Mouse (Mus musculus) lung, adult 18-20 months (tissue): ENCODE data around the gene Scnm1.

ENCODE experiments used
- DNase-seq, 2 experiments: peaks; one replicate each; pipeline ENCODE4 v3.0.0; 2022; ENCODE audit warnings: mixed read lengths in 2 of 2

Gene Scnm1

DNA sequence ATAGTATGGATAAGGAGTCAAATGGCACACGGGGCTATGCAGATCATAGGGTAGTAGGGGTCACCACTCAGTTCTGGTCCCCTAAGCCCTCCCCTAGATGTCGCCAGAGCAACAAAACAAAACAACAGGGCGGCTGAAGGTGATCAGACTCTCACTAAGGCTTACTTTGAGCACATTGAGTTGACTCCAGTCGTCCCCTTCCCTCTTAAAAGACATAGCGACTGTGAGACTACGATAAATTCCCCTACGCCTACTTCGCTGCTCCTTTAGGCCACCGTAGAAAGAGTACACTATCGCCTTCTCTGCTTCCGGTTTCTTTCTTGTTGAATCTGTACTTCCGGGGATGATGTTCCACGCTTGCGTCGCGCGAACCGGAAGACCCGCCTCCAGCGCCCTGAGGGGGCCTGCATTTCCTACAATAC is at the start of gene Scnm1, which contains the start of gene Lysmd1:
Scnm1 (minus strand) TSS at position 332 of the 422 bp plus-strand sequence.
Lysmd1 (plus strand) TSS at position 409 of the 422 bp plus-strand sequence.
- peak; percentile 93 to 96 for DNase-seq

DNA sequence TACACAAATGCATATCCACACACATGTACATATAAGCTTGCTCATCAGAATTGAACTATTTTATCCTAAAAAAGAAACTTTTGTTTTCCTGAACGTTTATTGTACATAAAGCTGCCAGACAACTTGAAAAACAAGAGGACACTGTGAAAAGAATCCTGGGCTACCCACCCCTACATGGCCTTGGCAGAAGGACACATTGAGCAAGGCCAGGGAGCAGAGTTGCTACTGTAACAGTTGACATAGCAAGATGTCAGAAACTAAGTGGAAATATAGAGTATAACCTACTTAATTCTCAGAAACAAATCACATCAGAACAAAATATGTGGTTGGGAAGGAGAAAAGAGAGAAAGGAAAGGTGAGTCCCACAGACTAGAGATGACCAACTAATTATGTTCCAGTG is 48.0 kb upstream of the Scnm1 start:
- DNase-seq, result no peak

DNA sequence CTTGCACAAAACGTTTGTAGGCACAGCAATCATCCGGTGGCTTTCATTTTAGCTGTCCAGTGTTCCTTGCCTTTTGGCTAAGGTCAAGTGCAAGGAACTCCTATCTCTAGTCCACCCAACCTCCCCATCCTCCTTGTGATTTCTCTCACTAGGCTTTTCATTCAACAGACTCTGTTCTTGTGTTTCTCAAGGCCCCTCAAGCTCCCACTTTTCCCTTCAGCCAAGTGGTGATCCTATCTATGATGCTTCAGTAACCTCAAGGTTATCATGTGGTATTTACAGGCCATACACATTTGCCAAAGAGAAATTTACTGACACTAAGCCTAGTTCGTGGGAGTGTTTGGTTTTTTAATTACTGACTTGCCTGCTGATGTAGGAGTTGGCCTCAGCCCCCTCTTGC is 46.1 kb upstream of the Scnm1 start:
- no peak for DNase-seq

DNA sequence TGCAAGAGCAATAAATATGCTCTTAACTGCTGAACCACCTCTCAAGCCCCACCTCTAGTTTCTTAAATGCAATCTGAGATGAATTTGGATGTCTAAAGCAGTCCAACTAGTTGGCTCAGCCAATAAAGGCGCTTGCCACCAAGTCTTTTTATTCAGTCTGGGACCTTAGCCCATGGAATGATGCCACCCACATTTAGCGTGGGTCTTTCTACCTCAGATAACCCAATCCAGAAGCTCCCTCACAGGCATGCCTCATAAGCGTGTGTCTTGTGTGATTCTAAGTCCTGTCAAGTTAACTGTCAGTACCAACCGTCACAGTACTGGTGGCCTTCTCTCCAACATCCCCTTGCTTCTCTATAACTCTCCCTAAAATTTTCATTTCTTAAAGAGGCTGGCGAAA is 45.1 kb upstream of the Scnm1 start:
- no peak for DNase-seq

DNA sequence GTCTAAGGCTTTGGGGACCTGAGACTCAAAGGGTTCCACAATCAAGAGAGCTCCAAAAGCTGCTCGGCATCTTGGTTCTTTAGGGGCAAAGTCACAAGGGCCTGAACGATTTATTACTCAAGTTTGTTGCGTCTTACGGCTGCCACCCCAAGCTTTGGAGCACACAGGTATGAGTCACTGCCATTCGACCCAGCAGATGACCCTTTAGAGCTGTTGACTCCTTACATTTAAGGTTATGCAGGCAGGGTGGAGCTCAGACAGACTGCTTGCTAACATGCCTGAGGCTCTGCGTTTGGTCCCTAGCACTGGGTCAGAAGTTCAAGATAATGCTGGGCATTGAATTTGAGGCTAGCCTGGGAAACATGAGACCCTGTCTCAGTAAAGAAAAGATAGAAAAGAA is 43.8 kb upstream of the Scnm1 start:
- DNase-seq, result no peak

DNA sequence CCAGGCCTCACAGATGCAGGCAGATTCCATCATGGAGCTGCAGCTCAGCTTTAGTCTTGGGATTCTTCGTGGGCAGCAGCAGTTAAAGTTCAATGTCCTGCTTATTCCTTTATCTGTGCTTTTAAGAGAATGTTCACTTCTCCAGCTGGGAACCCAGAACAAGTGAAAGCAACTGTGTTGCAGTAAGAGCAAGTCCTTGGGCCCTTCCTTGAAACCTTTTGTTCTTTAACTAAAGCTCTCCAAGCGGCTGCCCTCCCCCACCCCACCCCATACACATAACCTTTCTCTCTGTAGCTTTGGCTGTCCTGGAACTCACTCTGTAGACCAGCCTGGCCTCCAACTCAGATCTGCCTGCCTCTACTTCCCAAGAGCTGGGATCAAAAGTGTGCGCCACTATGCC is 42.7 kb upstream of the Scnm1 start:
- no peak for DNase-seq

DNA sequence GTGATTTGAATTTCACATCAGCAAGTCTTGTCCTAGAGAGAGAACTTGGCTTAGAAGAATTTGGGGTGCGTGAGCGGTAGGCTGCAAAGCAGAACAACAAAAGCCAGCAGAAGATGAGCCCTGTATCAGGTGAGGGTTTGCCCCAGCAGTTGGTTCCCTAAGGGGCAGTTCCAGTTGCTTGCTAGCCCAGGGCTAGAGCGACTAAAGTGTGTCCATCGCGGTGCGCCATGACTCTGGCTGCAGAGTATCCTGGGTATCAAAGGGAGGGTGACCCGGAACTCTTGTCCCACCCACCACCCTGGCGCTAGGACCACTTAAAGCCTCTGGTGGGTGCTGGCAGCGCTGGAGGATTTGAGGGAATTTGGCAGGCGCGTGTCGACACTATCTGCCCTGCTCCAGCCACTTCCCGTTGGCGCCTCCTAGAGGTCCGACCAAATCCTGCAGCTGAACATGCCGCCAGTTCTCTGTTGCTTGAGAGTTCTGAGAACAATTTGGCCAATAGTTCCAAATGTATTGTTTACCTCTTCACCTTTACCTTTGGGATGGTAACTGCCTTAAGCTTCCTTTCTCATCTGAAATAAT is 40.3 kb upstream of the Scnm1 start:
- DNase-seq, result peak; percentile 84 to 87

DNA sequence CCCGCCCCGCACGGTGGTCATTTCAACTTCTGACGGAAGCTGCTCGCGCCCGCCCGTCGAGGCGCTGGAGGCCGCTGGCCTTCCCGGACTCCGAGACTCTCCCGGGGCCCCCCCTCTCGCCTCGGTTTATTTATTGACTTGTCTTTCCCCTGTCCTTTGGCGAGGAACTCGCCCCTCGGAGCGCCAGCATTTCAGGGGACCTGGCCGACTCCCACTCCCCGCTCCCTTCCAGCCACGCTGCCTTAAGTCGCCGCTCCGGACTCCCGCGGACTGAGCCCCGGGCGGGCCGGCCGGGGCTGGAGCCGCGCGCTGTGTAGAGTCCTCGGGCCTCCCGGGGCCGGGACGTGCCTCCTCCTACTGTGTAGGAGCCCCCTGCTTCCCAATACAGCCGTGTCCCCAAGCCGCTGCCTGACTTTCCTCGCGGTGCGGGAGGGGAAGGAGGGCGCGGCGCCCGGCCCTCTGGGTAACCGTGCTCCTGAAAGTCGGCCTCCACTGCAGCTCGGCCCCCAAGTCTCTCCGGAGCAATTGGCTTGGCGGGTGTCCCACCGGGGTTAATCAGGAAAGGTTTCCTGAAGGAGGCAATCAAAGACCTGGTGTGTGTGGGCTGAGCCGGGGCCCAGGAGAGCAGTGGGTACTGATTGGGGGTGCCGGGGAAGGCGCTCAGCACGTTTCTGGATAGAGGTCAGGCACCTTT is 39.6 kb upstream of the Scnm1 start:
- peak in 1 of 2 experiments; percentile 14 for DNase-seq

DNA sequence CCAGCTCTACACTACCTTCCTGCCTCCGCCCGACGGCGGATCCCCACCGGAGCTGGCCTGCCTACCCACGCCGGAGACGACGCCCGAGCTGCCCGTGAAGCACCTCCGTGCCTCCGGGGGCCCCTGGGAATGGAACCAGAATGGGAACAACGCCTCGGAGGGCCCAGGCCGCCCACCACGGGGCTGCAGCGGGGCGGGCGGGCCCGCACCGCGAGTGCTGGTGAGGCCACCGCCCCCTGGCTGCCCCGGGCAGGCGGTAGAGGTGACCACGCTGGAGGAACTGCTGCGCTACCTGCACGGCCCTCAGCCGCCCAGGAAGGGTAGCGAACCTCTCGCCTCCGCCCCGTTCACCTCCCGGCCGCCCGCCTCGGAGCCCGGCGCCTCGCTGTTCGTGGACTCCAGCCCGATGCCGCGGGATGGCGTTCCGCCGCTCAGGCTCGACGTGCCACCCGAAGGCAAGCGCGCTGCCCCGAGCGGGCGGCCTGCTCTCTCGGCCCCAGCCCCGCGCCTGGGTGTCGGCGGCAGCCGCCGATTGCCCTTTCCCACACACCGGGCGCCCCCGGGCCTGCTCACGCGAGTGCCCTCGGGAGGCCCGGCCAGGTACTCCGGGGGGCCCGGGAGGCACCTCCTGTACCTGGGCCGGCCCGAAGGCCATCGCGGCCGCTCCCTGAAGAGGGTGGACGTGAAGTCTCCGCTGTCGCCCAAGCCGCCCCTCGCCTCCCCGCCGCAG is 38.9 kb upstream of the Scnm1 start:
- no peak for DNase-seq

DNA sequence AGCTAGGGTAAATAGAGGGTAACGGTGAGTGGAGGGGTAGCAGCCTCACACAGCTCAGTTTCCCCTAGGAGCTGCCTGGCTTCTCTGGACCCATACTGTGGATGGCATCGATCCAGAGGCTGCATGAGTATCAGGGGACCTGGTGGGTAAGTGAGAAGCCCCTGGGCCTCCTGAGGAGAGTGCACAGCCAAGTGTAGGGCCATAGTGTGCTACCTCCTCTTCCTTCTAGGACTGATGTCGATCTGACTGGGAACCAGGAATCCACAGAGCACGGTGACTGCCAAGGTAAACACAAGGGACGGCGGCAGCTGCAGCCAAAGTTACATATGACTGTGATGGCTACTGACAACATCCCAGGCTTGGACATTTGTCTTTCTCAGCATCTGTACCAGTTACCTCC is 37.3 kb upstream of the Scnm1 start:
- no peak for DNase-seq

DNA sequence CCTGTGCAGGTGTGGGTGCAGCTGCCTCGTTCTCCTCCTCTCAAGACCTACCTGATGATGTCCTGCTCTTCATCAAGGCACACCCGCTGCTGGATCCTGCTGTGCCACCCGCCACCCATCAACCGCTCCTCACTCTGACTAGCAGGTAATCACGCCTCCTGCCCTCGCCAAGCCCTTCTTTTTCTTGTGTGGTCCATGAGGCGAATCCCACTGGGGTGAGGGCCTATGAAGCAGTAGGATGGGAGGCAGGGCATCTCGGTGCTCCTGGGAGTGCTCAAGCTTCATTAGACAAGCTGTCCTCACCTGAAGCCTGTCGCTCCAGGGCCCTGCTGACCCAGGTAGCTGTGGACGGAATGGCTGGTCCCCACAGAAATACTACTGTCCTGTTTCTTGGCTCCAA is 36.2 kb upstream of the Scnm1 start:
- no peak for DNase-seq

DNA sequence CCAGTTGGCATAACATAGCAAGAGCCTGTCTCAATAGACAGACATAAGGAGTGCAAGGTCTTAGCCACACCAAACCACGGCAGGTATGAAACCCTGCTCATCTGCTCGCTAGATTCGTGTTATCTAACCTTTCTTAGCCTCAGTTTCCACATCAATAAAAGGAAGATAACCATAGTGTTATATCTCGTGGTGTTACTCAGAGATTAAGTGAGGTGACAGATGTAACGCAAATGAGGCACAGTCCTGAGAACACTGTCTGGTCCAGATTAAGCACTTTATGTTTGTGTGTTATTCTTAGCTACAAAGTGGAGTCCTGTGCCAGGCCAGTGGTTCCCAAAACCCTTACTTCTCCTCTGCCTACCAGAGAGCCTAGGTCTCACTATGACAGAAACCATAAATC is 31.0 kb upstream of the Scnm1 start:
- DNase-seq, result no peak

DNA sequence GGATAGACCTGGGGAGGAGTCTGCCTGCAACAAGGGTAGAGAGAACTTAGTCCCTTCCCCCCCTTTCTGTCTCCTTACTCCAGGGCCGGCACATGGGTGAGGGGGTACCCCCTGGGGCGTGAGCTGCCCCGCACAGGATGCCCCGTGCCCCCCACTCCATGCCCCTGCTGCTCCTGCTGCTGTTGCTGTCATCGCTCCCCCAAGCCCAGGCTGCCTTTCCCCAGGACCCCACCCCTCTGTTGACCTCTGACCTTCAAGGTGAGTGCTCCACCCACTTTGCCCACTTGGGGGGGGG is 30.4 kb upstream of the Scnm1 start:
- DNase-seq, result no peak

DNA sequence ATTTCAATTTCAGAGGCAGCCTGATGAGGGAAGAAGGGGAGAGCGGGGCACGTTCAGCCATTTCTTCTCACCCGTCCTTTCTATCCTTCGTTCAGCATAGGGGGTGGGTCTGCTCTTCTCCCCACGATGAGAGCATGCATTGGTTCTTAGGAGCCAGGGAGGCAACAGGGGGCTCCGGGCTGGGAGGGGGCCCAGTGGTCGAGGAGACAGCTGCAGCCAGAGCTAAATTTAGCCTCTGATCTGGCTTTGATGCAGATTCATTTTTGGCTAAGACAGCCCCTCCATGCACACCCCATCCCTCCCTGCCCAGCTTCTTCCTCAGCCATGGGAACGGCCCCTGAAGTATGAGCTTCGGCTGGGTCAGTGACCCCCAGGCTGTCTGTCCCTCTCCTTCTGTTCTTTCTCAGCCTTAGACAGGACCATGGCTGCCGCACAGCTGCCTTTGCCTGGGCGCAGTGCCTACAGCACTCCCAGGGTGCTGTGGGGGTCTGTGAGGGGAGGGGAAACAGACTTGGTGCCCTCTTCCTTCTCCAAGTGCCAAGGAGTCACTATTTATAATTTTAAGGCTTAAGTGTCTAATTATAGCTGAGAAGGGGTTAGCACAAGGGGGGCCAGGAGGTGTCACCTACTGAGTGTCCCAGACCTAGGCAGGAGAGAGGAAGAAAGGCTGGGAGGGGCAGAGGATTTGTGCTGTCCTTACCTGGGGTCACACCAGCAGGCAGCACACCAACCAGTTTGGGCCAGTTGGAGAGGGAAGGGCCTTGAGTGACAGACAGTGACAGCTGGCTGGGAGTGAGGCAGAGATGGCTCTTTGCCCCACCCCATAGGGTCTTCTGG is 29.8 kb upstream of the Scnm1 start:
- DNase-seq, result no peak

DNA sequence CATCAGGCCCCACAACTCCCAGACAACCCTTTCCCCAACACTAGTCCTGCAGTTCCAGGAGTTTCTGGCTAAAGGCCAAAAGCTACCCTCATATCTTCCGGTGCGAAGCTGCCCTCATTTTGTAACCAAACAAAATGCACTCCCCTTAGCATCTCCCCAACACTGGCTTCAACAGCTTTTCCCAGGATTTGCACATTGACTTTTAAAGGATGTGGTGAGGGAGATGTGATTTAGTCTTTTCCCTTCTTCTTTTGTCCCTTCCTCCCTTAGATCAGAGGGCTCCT is 28.5 kb upstream of the Scnm1 start:
- no peak for DNase-seq

DNA sequence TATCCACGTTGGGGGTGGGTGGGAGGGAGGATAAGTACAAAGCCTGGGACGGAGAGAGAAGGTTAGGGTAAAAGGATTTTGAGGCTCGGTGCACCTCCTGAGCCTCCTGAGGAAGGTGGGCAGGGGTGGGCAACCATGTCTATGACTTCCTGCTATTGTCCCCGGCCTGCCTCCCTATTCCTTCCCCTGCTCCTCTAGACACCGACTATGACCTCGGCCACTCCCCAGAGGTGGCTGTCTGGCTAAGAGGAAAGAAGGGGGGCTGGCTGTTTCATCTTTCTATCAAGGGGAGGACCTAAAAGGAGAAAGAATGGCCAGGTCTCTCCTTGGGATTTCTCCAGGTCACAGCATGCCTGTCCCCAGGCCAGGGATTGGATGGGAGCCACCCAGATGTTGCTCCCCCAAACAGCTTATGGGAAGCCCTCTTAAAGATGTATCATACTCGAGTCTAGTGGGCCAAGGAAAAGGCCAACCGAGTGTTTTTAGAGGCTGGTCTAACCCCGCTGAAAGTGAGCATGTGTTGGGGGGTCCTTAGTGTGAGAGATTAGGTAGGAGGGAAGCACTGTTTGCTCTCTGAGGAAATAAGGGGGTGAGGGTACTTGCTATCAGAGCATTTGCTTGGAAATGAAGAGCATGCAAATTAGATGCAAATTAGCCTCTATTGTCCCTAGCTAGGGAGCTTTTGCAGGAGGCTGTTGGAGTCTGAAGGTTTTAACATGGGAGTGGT is 28.0 kb upstream of the Scnm1 start:
- DNase-seq, result no peak

DNA sequence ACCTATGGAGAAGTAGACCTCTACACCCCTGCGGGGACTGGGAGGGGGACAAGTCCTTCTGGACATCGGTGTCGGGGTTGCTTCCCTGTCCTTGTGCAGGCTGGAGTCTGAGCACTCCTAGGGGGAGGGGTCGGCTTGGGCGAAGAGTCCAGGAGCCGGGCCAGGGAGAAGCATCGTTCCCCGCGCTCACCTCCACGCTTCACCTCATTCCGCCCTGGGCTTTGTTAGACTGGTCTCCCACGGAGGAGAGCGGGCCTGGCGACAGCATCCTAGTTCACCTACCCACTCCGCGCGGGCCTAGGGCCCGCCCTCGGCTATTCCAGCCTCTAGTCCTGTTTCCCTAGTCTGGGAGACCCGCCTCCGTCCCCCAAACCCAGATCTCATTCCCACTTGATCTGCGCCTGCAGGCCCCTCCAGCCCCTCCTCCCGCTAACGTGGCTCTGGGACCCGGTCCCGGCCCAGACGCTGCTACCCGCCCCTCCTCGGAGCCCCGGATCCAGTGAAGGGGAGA is 27.3 kb upstream of the Scnm1 start:
- DNase-seq, result no peak

DNA sequence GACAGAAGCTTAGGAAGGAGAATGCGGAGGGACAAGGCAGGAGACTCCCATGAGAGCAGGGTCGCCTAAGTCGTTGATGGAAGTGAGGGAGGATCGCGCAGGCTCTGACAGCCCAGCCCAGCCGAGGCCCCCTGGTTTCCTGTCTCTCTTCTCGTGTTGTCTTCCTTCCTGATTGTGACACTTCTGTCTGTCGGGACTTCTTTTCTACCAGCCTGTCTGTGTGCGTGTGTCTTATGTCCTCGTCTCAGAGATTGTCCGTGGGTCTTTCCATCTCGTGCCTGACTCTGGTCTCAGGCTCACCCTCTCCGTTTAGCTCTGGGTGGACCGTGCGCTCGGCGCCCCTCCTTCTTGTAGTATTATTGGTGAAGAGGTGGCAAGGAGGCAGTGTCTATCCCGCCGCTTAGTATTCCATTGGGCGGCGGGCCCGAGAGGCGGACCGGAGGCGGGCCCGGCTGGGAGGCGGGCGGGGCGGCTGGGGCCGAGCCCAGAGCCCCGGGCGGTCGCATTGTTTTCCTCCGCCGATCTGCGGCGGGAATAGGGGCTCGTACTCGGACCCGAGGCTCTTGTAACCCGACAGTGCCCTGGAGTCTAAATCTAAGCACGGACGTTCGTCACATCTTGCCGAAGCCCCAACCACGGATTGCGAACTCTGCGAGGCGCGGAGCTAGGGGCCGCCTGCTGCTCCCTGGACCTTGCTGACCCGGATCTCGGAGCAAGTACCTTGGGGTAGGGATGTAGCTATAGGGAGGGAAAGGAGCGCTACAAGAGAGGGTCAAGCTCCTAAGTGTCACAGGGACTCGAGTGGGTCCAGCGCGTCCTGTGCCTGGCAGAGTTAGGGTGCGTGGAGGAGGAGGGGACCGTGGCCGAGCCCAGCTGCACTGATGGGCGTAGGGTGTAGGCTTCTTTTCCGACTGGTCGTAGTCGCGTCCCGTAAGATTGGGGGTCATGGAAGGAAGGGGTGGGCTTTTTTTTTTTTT is 26.5 kb upstream of the Scnm1 start, which contains the start of gene Sema6c:
Sema6c (plus strand) TSS at position 471 of the 977 bp plus-strand sequence.
- peak; percentile 89 to 91 for DNase-seq

DNA sequence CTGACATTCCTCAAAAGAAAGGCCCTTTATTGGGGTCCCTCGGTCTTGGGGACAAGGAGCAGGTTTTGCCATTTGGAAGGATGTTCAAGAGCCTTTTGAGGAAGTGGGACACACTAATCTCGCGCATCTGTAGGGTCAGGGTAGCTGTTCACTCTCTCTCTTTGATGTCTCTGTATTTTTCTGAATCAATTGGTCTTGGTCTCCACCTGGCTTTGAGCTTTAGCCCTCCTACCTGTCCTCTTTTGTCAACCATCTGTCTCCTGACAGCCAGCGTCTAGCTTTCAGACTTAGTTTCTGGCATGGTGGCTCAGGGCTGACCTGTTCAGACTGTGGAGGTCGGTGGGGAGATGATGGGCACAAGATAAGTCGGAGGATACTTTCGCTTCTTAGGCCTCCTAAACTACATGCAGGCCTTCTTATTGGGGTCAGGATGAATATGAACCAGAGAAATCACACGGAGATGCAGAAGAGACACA is 25.7 kb upstream of the Scnm1 start:
- DNase-seq, result no peak

DNA sequence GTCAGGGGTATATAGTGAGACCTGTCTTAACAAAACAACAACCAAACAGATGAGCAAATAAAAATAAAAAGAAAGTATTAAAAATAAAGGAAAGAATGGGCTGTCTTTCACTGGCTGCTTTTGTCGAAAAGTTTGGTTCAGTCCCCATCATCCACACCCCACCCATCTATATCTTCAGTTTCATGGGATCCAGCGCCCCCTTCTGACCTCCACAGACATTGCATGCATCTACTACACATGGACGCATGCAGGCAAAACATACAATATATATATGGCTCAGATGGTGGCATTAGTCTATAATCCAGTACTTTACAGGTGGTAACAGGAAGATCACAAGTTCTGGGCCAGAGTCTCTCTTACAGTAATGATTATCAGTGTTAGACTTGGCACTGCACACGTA is 20.1 kb upstream of the Scnm1 start:
- peak; percentile 36 to 45 for DNase-seq

DNA sequence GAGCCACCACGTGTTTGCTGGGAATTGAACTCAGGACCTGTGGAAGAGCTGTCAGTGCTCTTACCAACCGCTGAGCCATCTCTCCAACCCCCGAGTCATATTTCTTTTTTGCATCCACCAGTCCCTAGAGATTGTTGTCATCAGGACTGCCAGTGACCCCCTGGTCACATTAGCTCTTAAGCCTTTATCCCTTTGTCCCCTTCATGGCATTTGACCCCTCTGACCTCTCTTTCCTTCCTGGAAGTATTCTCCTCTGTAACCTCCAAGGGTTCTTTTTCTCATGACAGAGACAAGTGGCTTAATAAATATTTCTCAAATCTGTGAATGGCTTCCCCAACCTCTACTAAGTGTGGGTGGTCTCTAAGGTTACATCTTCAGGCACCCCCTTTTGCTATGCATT is 14.1 kb upstream of the Scnm1 start:
- DNase-seq, result no peak
